Mouse (Mus musculus) frontal cortex, postnatal 10 days (tissue): ENCODE measurements around the gene Gltpd2.

Experiments
- DNase-seq, 2 experiments: peaks; one replicate each; pipeline ENCODE4 v3.0.0; 2022; ENCODE audit warnings: low spot score in 2 of 2, mixed read lengths in 1 of 2

Gene Gltpd2

GRCm38 (mm10) chr11:70563470-70564275 lies 44.7 kb downstream of the Gltpd2 start:
- no peak for DNase-seq

GRCm38 (mm10) chr11:70564276-70564873 lies 45.4 kb downstream of the Gltpd2 start:
- DNase-seq, result no peak

GRCm38 (mm10) chr11:70566586-70566985 lies 47.6 kb downstream of the Gltpd2 start:
- no peak for DNase-seq
